Mouse (Mus musculus) limb, embryonic 12.5 days (tissue): ENCODE data around the gene Psmd8. TPM values are rescaled to one million over a fixed set of nuclear protein-coding genes. Genes with fewer than 3 reads are reported as not detected.

ENCODE experiments used
- ATAC-seq: fragments of 200-750 bp; cut with Nextera tagmentation; 2 replicates; pipeline ENCODE4 v1.8.0; 2017; ENCODE audit warnings: low read depth, moderate TSS enrichment; ENCODE audit not compliant: insufficient number of reproducible peaks, insufficient read depth, low FRiP score, low TSS enrichment
- H3K27ac ChIP-seq: fragments of 300-500 bp; sonication (generic); 2 replicates; pipeline ENCODE4 v1.5.1; 2016; ENCODE audit warnings: mild to moderate bottlenecking, moderate library complexity
- H3K27me3 ChIP-seq: fragments of 300-500 bp; sonication (generic); 2 replicates; pipeline ENCODE4 v1.6.1; 2016; ENCODE audit warnings: mild to moderate bottlenecking, moderate library complexity
- H3K36me3 ChIP-seq: fragments of 300-500 bp; sonication (generic); 2 replicates; pipeline ENCODE4 v1.6.1; 2016; ENCODE audit warnings: mild to moderate bottlenecking, moderate library complexity
- H3K4me1 ChIP-seq: fragments of 300-500 bp; sonication (generic); replicated peaks from 2 replicates; pipeline ENCODE4 v1.6.1; 2016
- H3K4me2 ChIP-seq: fragments of 300-500 bp; sonication (generic); 2 replicates; pipeline ENCODE4 v1.6.1; 2016; ENCODE audit warnings: mild to moderate bottlenecking, moderate library complexity
- H3K4me3 ChIP-seq: fragments of 300-500 bp; sonication (generic); replicated peaks from 2 replicates; pipeline ENCODE4 v1.5.1; 2016; ENCODE audit warnings: mild to moderate bottlenecking
- H3K9ac ChIP-seq: fragments of 300-500 bp; sonication (generic); replicated peaks from 2 replicates; pipeline ENCODE4 v1.6.1; 2016; ENCODE audit warnings: mild to moderate bottlenecking, moderate library complexity
- H3K9me3 ChIP-seq: fragments of 300-500 bp; sonication (generic); 2 replicates; pipeline ENCODE4 v1.6.1; 2016; ENCODE audit warnings: mild to moderate bottlenecking, moderate library complexity
- WGBS: fragments of 180-500 bp; shearing (Covaris S2); methylation state at CpG from one replicate; pipeline ENCODE4 v1.1.7; 2016; 5-methylcytosine and 5-hydroxymethylcytosine counted together
- polyA plus RNA-seq: library from polyadenylated mRNA; unstranded; fragments of >200 nt; fragmentation: Nextera tagmentation; extraction: Ambion mirVana; gene quantifications from 2 replicates; pipeline ENCODE4 v1.2.1, GENCODE M21; 2016

Psmd8 gene
- polyA plus RNA-seq, 1 experiment from 2014 or later: 305 TPM

DNA sequence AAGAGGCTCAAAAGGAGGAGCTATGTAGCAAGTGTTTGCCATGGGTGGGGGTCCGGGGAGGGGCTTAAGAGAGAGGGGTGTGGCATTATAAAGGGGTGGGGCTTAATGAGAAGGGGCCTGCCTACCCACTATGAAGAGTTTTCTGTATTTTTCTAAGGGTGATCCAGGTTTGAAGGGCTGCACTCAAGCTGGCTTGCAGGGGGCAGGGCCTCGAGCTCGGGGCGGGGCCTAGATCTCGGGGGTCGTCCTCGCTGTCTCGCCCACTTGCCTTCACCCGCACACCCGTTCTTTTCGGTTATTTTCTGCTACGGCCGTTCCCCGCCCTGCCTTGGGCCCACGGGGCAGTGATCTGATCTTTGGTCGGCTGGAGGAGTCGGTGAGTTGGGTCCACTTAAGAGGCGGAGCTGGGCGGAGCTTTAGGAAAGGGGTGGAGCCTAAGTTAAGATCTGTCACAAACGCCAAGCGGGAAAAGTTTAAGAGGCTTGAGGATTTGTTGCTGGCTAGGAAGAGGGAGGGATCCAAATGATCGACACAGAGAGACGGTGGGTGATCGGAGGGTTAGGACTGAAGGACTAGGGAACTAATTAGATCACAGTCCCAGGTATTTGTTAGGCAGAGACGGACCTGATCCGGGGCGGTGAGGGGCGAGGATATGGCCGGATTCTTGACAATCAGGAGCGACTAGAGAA lies 10.3 kb downstream of the Psmd8 start, which contains the start of the genes Ggn and Spred3:
Gene Ggn, plus strand, starts transcription at position 145 of the 689 bp plus-strand sequence.
Gene Spred3, minus strand, starts transcription at position 346 of the 689 bp plus-strand sequence.
- WGBS: under 1% methylated on average over 30 of the region's 30 CpGs

GRCm38 (mm10) chr7:29169231-29170065 lies 11.1 kb downstream of the Psmd8 start:
- H3K27ac ChIP-seq: peak overlapping the region; percentile 64; the same call in 1 of the 2 replicates
- peak overlapping the region; percentile 64 for H3K9ac ChIP-seq
- peaks cover 27% of the 10 kb centered on the region for H3K36me3 ChIP-seq
- 2% methylated on average over 31 of the region's 39 CpGs for WGBS
- H3K9me3 ChIP-seq: no peaks in the 10 kb centered on the region
- H3K4me1 ChIP-seq: peaks cover 36% of the 10 kb centered on the region
- H3K27me3 ChIP-seq: peaks cover 63% of the 10 kb centered on the region
- peak overlapping the region; percentile 83 for H3K4me2 ChIP-seq
- H3K4me3 ChIP-seq: peak overlapping the region; percentile 60
- ATAC-seq: peak; percentile 74

More for the DNA sequence above, 10.3 kb downstream of the Psmd8 start, which contains the start of the genes Ggn and Spred3:
- peak within 1 kb of the TSS; percentile 64 for H3K9ac ChIP-seq
- peak within 1 kb of the TSS; percentile 64; the same call in 1 of the 2 replicates for H3K27ac ChIP-seq
- peaks cover 36% of the 10 kb centered on the region for H3K4me1 ChIP-seq
- ATAC-seq: peak; percentile 16
- peaks cover 70% of the 10 kb centered on the region for H3K27me3 ChIP-seq
- no peaks in the 10 kb centered on the region for H3K9me3 ChIP-seq
- H3K4me2 ChIP-seq: peak within 1 kb of the TSS; percentile 83
- peaks cover 33% of the 10 kb centered on the region for H3K36me3 ChIP-seq
- H3K4me3 ChIP-seq: peak within 1 kb of the TSS; percentile 60

DNA sequence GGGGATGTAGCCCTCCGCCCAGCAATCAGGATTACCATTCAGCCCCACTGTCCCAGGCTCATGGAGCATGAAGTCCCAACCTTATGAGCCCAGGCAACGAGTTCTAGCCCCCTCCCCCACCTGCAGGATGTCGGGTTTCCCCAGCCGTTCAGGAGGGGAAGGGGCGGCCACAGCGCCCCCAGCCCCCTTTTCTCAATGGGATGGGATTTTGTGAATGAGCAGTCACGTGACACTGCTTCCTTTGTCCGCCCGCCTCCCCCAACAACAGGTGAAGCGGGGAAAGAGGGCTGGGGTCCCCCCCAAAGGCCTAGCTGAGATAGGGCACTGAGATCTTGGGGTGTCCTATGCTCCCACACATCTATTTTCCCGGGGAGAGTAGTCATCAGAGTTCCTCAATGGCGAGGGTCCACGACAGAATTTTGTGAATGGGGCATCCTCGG lies 11.7 kb downstream of the Psmd8 start:
- no peak for ATAC-seq
- Histone ChIP-seq H3K9ac (peak overlapping the region; percentile 64), H3K4me2 (peak overlapping the region; percentile 83), H3K27me3 (peaks cover 56% of the 10 kb centered on the region), H3K9me3 (no peaks in the 10 kb centered on the region), H3K4me1 (peaks cover 36% of the 10 kb centered on the region), H3K27ac (peak overlapping the region; percentile 64; the same call in 1 of the 2 replicates), H3K4me3 (peak overlapping the region; percentile 60), H3K36me3 (peaks cover 22% of the 10 kb centered on the region)
- under 1% methylated on average over 14 of the region's 14 CpGs for WGBS

GRCm38 (mm10) chr7:29168121-29168695 lies 12.3 kb downstream of the Psmd8 start:
- WGBS: 4% methylated on average over 10 of the region's 10 CpGs
- ATAC-seq: no peak
- Histone ChIP-seq H3K27ac (no peak overlapping the region), H3K4me1 (peaks cover 38% of the 10 kb centered on the region), H3K9ac (peak overlapping the region; percentile 38; the same call in 1 of the 2 replicates), H3K9me3 (no peaks in the 10 kb centered on the region), H3K4me2 (peak overlapping the region; percentile 83), H3K27me3 (peaks cover 50% of the 10 kb centered on the region), H3K36me3 (peaks cover 20% of the 10 kb centered on the region), H3K4me3 (peak overlapping the region; percentile 60)

- no peak for ATAC-seq
- WGBS: 15% methylated on average over 19 of the region's 19 CpGs
- Histone ChIP-seq H3K9ac (no peak overlapping the region), H3K9me3 (no peaks in the 10 kb centered on the region), H3K36me3 (peaks cover 15% of the 10 kb centered on the region), H3K27me3 (peaks cover 45% of the 10 kb centered on the region), H3K4me2 (peak overlapping the region; percentile 83), H3K4me1 (peaks cover 44% of the 10 kb centered on the region), H3K4me3 (peak overlapping the region; percentile 60), H3K27ac (no peak overlapping the region)
Observed at GRCm38 (mm10) chr7:29167656-29168055, 12.8 kb downstream of the Psmd8 start.

GRCm38 (mm10) chr7:29162750-29163525 lies 17.6 kb downstream of the Psmd8 start:
- no peak overlapping the region for H3K27ac ChIP-seq
- no peak overlapping the region for H3K9ac ChIP-seq
- H3K4me1 ChIP-seq: peaks cover 13% of the 10 kb centered on the region
- WGBS: 11% methylated on average over 9 of the region's 9 CpGs
- ATAC-seq: no peak
- no peak overlapping the region for H3K4me2 ChIP-seq
- H3K27me3 ChIP-seq: peaks cover 32% of the 10 kb centered on the region
- H3K9me3 ChIP-seq: no peaks in the 10 kb centered on the region
- H3K4me3 ChIP-seq: no peak overlapping the region
- peaks cover 23% of the 10 kb centered on the region for H3K36me3 ChIP-seq

DNA sequence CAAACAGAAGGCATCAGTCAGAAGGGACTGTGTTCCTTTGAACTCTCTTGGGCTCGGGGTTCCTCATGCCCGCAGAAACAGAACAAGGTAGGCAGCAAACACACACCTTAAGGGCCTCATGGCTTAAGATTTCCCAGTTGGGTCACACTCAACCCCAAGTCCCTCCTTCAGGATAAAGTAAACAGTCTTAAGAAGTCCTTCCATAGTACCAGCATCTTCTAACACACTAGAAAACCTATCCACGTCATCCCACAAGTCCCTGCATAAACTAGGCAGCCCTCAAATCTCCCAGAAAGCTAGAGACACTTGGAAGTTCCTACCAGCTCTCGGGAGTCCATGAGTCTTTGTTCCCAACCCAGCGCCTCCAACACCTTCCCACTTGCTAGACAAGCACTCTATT lies 18.2 kb downstream of the Psmd8 start:
- Histone ChIP-seq H3K9me3 (no peaks in the 10 kb centered on the region), H3K4me1 (0 out of 2 replicates have a peak, but pooled peaks cover 8% of the 10 kb centered on the region)
- ATAC-seq: no peak

GRCm38 (mm10) chr7:29158264-29158663 lies 22.2 kb downstream of the Psmd8 start:
- H3K36me3 ChIP-seq: peaks cover 12% of the 10 kb centered on the region
- ATAC-seq: no peak
- peaks cover 13% of the 10 kb centered on the region; the same call in 1 of the 2 replicates for H3K4me1 ChIP-seq
- no peaks in the 10 kb centered on the region for H3K9me3 ChIP-seq
- H3K9ac ChIP-seq: no peak overlapping the region
- WGBS: 1% methylated on average over 5 of the region's 5 CpGs
- no peak overlapping the region for H3K27ac ChIP-seq
- H3K27me3 ChIP-seq: peaks cover 28% of the 10 kb centered on the region
- no peak overlapping the region for H3K4me2 ChIP-seq
- H3K4me3 ChIP-seq: no peak overlapping the region

More for the DNA sequence above, 18.2 kb downstream of the Psmd8 start:
- Histone ChIP-seq H3K4me3 (no peak overlapping the region), H3K36me3 (peaks cover 23% of the 10 kb centered on the region), H3K27ac (no peak overlapping the region), H3K27me3 (peaks cover 31% of the 10 kb centered on the region), H3K9ac (no peak overlapping the region), H3K4me2 (no peak overlapping the region)
- WGBS: 71% methylated on average over 5 of the region's 5 CpGs

DNA sequence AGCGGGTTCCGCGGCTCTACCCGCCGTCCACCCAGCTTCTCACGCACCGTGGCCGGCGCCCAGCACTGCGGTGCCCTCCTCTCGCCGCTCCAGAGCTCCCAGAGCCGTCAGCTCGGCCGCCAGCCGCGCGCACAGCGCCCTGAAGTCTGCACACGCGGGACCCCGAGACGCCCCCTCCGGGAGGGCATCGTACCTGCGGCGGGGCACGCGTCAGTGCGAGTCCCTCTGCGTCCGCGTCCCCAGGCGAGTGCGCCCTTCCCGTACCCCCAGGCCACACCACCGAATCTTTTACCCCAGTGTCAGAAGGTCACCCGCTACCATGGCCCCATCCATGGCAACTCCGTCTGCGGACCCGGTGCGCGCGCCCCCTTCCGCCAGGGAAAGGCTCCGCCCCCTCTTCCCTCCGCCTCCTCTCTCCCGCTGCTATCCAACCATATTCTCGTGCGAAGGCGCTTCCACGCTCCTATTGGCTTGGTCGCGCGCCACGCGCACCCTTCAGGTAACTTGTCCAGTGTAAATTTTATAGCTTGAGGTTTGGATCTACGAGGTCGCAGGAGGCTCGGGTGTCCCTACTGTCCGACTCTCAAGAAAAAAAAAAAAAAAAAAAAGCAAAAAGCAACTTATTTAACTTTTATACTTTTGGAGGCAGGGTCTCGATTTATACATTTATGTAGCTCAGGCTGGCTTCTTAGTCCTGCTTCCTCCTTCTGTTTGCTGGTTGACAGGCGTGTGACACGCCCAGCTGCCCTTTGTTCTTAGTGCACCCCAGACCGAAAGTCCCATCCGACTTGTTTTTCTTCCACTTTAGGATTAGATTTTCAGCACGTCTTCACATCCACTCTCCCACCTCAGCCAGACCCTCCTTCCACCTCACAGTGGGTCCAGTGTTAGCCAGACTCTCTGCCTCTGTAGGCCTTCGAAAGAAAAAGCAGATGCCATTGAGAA lies 24.4 kb downstream of the Psmd8 start, which contains the start of gene Fam98c:
Gene Fam98c, minus strand, starts transcription at position 397 of the 945 bp plus-strand sequence.
- Histone ChIP-seq H3K4me2 (peak within 1 kb of the TSS; percentile 97), H3K4me1 (peaks cover 6% of the 10 kb centered on the region; the same call in 1 of the 2 replicates), H3K4me3 (peak within 1 kb of the TSS; percentile 83), H3K36me3 (peaks cover 3% of the 10 kb centered on the region; the same call in 1 of the 2 replicates), H3K9ac (peak within 1 kb of the TSS; percentile 74), H3K27ac (peak within 1 kb of the TSS; percentile 90), H3K9me3 (no peaks in the 10 kb centered on the region), H3K27me3 (peaks cover 28% of the 10 kb centered on the region)
- ATAC-seq: peak; percentile 78
- 3% methylated on average over 67 of the region's 68 CpGs for WGBS
